Comparison of ENCODE assay signal across 20 mouse cellular contexts in genomic region chr1:173335903-173336302, GRCm38 (mm10). TPM values are rescaled to one million over a fixed set of nuclear protein-coding genes. Genes with fewer than 3 reads are reported as not detected.
DNase-seq lines count a peak whose midpoint lies in the region; ATAC-seq and TF ChIP-seq lines count a peak whose summit lies in the region.
"Had no signal": no experiment of that assay in that cellular context is flagged by ENCODE, and none has a peak within 500 bp of the region (broad histone marks: within the 10 kb centered on the region; RNA-seq: fewer than 3 reads in every experiment).

No protein-coding gene starts in this region.

- H3K9me3 ChIP-seq in hindbrain, embryonic 11.5 days (ENCODE audit: control insufficient read depth, low read length): no peaks in the 10 kb centered on the region
- no peaks in the 10 kb centered on the region for H3K9me3 ChIP-seq in hindbrain, embryonic 14.5 days (ENCODE audit: control insufficient read depth, low read length)
- no peaks in the 10 kb centered on the region for H3K9me3 ChIP-seq in neural tube, embryonic 11.5 days (ENCODE audit: control insufficient read depth, low read length)
- no peaks in the 10 kb centered on the region for H3K9me3 ChIP-seq in neural tube, embryonic 15.5 days (replicated peaks)
- H3K9me3 ChIP-seq in hindbrain, embryonic 13.5 days: no peaks in the 10 kb centered on the region
- H3K9me3 ChIP-seq in liver, postnatal 0 days (ENCODE audit: low read length): no peaks in the 10 kb centered on the region

- no peak for DNase-seq in hindbrain, embryonic 11.5 days (ENCODE audit: low spot score)
- DNase-seq in hindbrain, embryonic 14.5 days (ENCODE audit: low spot score): no peak
- DNase-seq in neural tube, embryonic 11.5 days (ENCODE audit: low spot score): no peak
- no peak for DNase-seq in liver, postnatal 0 days
- no peak for DNase-seq in gastrocnemius, postnatal 14 days
- no peak for DNase-seq in frontal cortex, postnatal 14 days (ENCODE audit: low spot score in 2 of 2)
- DNase-seq: heart, adult 18-20 months; heart, postnatal 14 days; kidney, postnatal 14 days; lung, embryonic 14.5 days; thymus, postnatal 36 days had no signal

- intact Hi-C loops in gastrocnemius, postnatal 14 days (cut with DNase I; ENCODE audit: low total_unique reads): loop anchor here (10.0 kb wide), 1 partner anchor 59 kb away; no protein-coding TSS in a partner anchor

- TF ChIP-seq CTCF in liver, postnatal 0 days (IDR thresholded peaks at IDR 0.05; ENCODE audit: low read depth): no peak

- 0 out of 2 replicates have a peak overlapping the region, but pooled peaks have one; percentile 4 for H3K9ac ChIP-seq in hindbrain, embryonic 11.5 days (ENCODE audit: low read depth, low read length)
- H3K9ac ChIP-seq in hindbrain, embryonic 14.5 days: no peak overlapping the region
- H3K9ac ChIP-seq in neural tube, embryonic 11.5 days (ENCODE audit: low read length): no peak overlapping the region
- H3K9ac ChIP-seq in neural tube, embryonic 15.5 days (replicated peaks): no peak overlapping the region
- no peak overlapping the region for H3K9ac ChIP-seq in hindbrain, embryonic 13.5 days
- no peak overlapping the region for H3K9ac ChIP-seq in liver, postnatal 0 days (replicated peaks)
- H3K9ac ChIP-seq: lung, embryonic 14.5 days had no signal

- H3K4me1 ChIP-seq in hindbrain, embryonic 11.5 days (replicated peaks; ENCODE audit: control insufficient read depth, insufficient read depth, low read length): peaks cover 3% of the 10 kb centered on the region; the same call in 1 of the 2 replicates
- H3K4me1 ChIP-seq in hindbrain, embryonic 14.5 days (replicated peaks; ENCODE audit: control insufficient read depth, insufficient read depth, low read length): no peaks in the 10 kb centered on the region; the same call in 1 of the 2 replicates
- 0 out of 2 replicates have a peak, but pooled peaks cover 2% of the 10 kb centered on the region for H3K4me1 ChIP-seq in neural tube, embryonic 11.5 days (ENCODE audit: control insufficient read depth, insufficient read depth, low read length)
- H3K4me1 ChIP-seq in neural tube, embryonic 15.5 days: no peaks in the 10 kb centered on the region; the same call in 1 of the 2 replicates
- peaks cover 8% of the 10 kb centered on the region for H3K4me1 ChIP-seq in hindbrain, embryonic 13.5 days (replicated peaks)
- H3K4me1 ChIP-seq in liver, postnatal 0 days (ENCODE audit: insufficient read depth): peaks cover 12% of the 10 kb centered on the region; the same call in 1 of the 2 replicates

- no peak overlapping the region for H3K4me3 ChIP-seq in hindbrain, embryonic 11.5 days (ENCODE audit: low read depth, low read length)
- H3K4me3 ChIP-seq in hindbrain, embryonic 14.5 days (replicated peaks; ENCODE audit: low read length): no peak overlapping the region
- H3K4me3 ChIP-seq in neural tube, embryonic 11.5 days (ENCODE audit: low read depth, low read length): no peak overlapping the region
- no peak overlapping the region for H3K4me3 ChIP-seq in neural tube, embryonic 15.5 days (replicated peaks)
- no peak overlapping the region for H3K4me3 ChIP-seq in hindbrain, embryonic 13.5 days
- no peak overlapping the region for H3K4me3 ChIP-seq in liver, postnatal 0 days (ENCODE audit: low read depth, low read length)

- no peak for ATAC-seq in hindbrain, embryonic 11.5 days (ENCODE audit: low FRiP score)
- no peak for ATAC-seq in hindbrain, embryonic 14.5 days (ENCODE audit: low FRiP score)
- peak; percentile 10; the same call in 1 of the 2 replicates for ATAC-seq in neural tube, embryonic 11.5 days (ENCODE audit: insufficient read depth, low FRiP score, low TSS enrichment)
- ATAC-seq in neural tube, embryonic 15.5 days (ENCODE audit: low FRiP score): no peak
- ATAC-seq in hindbrain, embryonic 13.5 days (ENCODE audit: low FRiP score): 0 out of 2 replicates have a peak, but pooled peaks have one; percentile 19
- ATAC-seq in liver, postnatal 0 days: no peak
- ATAC-seq: activated CD4-positive, CD25-positive, alpha-beta regulatory T cell, adult 4 months; intestine, postnatal 0 days had no signal

- no peak overlapping the region for H3K4me2 ChIP-seq in hindbrain, embryonic 11.5 days (replicated peaks; ENCODE audit: low read depth, low read length)
- H3K4me2 ChIP-seq in hindbrain, embryonic 14.5 days (replicated peaks): no peak overlapping the region
- no peak overlapping the region for H3K4me2 ChIP-seq in neural tube, embryonic 11.5 days (ENCODE audit: low read depth)
- no peak overlapping the region for H3K4me2 ChIP-seq in neural tube, embryonic 15.5 days
- H3K4me2 ChIP-seq in hindbrain, embryonic 13.5 days: no peak overlapping the region
- H3K4me2 ChIP-seq in liver, postnatal 0 days (ENCODE audit: low read depth, low read length): 0 out of 2 replicates have a peak overlapping the region, but pooled peaks have one; percentile 8
- H3K4me2 ChIP-seq: lung, embryonic 14.5 days had no signal

- H3K27ac ChIP-seq in hindbrain, embryonic 11.5 days (ENCODE audit: low read depth, low read length): no peak overlapping the region
- no peak overlapping the region for H3K27ac ChIP-seq in hindbrain, embryonic 14.5 days
- 0 out of 2 replicates have a peak overlapping the region, but pooled peaks have one; percentile 14 for H3K27ac ChIP-seq in neural tube, embryonic 11.5 days (ENCODE audit: low read depth, low read length)
- no peak overlapping the region for H3K27ac ChIP-seq in neural tube, embryonic 15.5 days (replicated peaks)
- H3K27ac ChIP-seq in hindbrain, embryonic 13.5 days: 0 out of 2 replicates have a peak overlapping the region, but pooled peaks have one; percentile 4
- H3K27ac ChIP-seq in liver, postnatal 0 days (ENCODE audit: low read depth): no peak overlapping the region

- WGBS in hindbrain, embryonic 11.5 days: 56% methylated on average over 11 of the region's 11 CpGs
- WGBS in hindbrain, embryonic 14.5 days: 38% methylated on average over 11 of the region's 11 CpGs
- WGBS in neural tube, embryonic 11.5 days: 66% methylated on average over 11 of the region's 11 CpGs
- 51% methylated on average over 11 of the region's 11 CpGs for WGBS in neural tube, embryonic 15.5 days
- WGBS in hindbrain, embryonic 13.5 days: 37% methylated on average over 11 of the region's 11 CpGs
- 73% methylated on average over 11 of the region's 11 CpGs for WGBS in liver, postnatal 0 days (ENCODE audit: insufficient replicate concordance)

- H3K27me3 ChIP-seq in hindbrain, embryonic 11.5 days (ENCODE audit: control insufficient read depth, insufficient read depth, low read length): no peaks in the 10 kb centered on the region
- no peaks in the 10 kb centered on the region for H3K27me3 ChIP-seq in hindbrain, embryonic 14.5 days (ENCODE audit: control insufficient read depth, insufficient read depth, low read length)
- H3K27me3 ChIP-seq in neural tube, embryonic 11.5 days (ENCODE audit: control insufficient read depth, insufficient read depth, low read length): no peaks in the 10 kb centered on the region
- H3K27me3 ChIP-seq in neural tube, embryonic 15.5 days (replicated peaks): no peaks in the 10 kb centered on the region
- no peaks in the 10 kb centered on the region for H3K27me3 ChIP-seq in hindbrain, embryonic 13.5 days
- H3K27me3 ChIP-seq in liver, postnatal 0 days (ENCODE audit: insufficient read depth, low read length): no peaks in the 10 kb centered on the region

- H3K36me3 ChIP-seq in hindbrain, embryonic 11.5 days (ENCODE audit: control insufficient read depth, insufficient read depth, low read length): no peaks in the 10 kb centered on the region
- peaks cover 51% of the 10 kb centered on the region for H3K36me3 ChIP-seq in hindbrain, embryonic 14.5 days (replicated peaks; ENCODE audit: control insufficient read depth, insufficient read depth)
- no peaks in the 10 kb centered on the region for H3K36me3 ChIP-seq in neural tube, embryonic 11.5 days (ENCODE audit: control insufficient read depth, insufficient read depth, low read length)
- H3K36me3 ChIP-seq in neural tube, embryonic 15.5 days: peaks cover 44% of the 10 kb centered on the region
- peaks cover 56% of the 10 kb centered on the region for H3K36me3 ChIP-seq in hindbrain, embryonic 13.5 days
- H3K36me3 ChIP-seq in liver, postnatal 0 days (replicated peaks; ENCODE audit: insufficient read depth, low read length): no peaks in the 10 kb centered on the region

- no peak for TF ChIP-seq EP300 in liver, postnatal 0 days (IDR thresholded peaks at IDR 0.05; ENCODE audit: low read depth)

RNA-seq across cellular contexts. Expression of gene Ackr1, which starts 2.4 kb away (rescaled TPM):
- polyA plus RNA-seq in hindbrain, embryonic 11.5 days (2014; fragmentation: Nextera tagmentation; extraction: Ambion mirVana): 5.6 and 6.4 TPM in 2 replicates
- 23.4 and 24.0 TPM in 2 replicates for polyA plus RNA-seq in hindbrain, embryonic 14.5 days (2014; fragmentation: Nextera tagmentation; extraction: Ambion mirVana)
- 6.1 and 7.4 TPM in 2 replicates for polyA plus RNA-seq in neural tube, embryonic 11.5 days (2014; fragmentation: Nextera tagmentation; extraction: Ambion mirVana)
- 17.7 and 18.2 TPM in 2 replicates for polyA plus RNA-seq in neural tube, embryonic 15.5 days (2015; fragmentation: Nextera tagmentation; extraction: Ambion mirVana)
- 15.1 and 16.8 TPM in 2 replicates for polyA plus RNA-seq in hindbrain, embryonic 13.5 days (2015; fragmentation: Nextera tagmentation; extraction: Ambion mirVana)
- 16.9 and 21.8 TPM in 2 replicates for polyA plus RNA-seq in liver, postnatal 0 days (2015; fragmentation: Nextera tagmentation; extraction: Ambion mirVana)
- 1 to 10 TPM; 5.1 to 7.9 TPM for total RNA-seq in gastrocnemius, postnatal 14 days (2021)
- polyA plus RNA-seq: activated CD4-positive, CD25-positive, alpha-beta regulatory T cell, adult 4 months had no signal

RNA-seq across cellular contexts. Expression of gene Aim2, which starts 14.8 kb away (rescaled TPM):
- 3.0 and 4.1 TPM in 2 replicates for polyA plus RNA-seq in hindbrain, embryonic 11.5 days (2014; fragmentation: Nextera tagmentation; extraction: Ambion mirVana)
- 1.3 and 1.4 TPM in 2 replicates for polyA plus RNA-seq in hindbrain, embryonic 14.5 days (2014; fragmentation: Nextera tagmentation; extraction: Ambion mirVana)
- polyA plus RNA-seq in neural tube, embryonic 11.5 days (2014; fragmentation: Nextera tagmentation; extraction: Ambion mirVana): 2.2 and 3.5 TPM in 2 replicates
- 2.2 and 3.2 TPM in 2 replicates for polyA plus RNA-seq in neural tube, embryonic 15.5 days (2015; fragmentation: Nextera tagmentation; extraction: Ambion mirVana)
- polyA plus RNA-seq in hindbrain, embryonic 13.5 days (2015; fragmentation: Nextera tagmentation; extraction: Ambion mirVana): 1.9 and 2.1 TPM in 2 replicates
- polyA plus RNA-seq in liver, postnatal 0 days (2015; fragmentation: Nextera tagmentation; extraction: Ambion mirVana): 4.6 and 4.7 TPM in 2 replicates
- under 1 TPM; 0.35 to 0.69 TPM for total RNA-seq in gastrocnemius, postnatal 14 days (2021)

RNA-seq across cellular contexts. Expression of gene Cadm3, which starts 31.6 kb away (rescaled TPM):
- 29.8 and 30.7 TPM in 2 replicates for polyA plus RNA-seq in hindbrain, embryonic 11.5 days (2014; fragmentation: Nextera tagmentation; extraction: Ambion mirVana)
- polyA plus RNA-seq in hindbrain, embryonic 14.5 days (2014; fragmentation: Nextera tagmentation; extraction: Ambion mirVana): 138 and 157 TPM in 2 replicates
- polyA plus RNA-seq in neural tube, embryonic 11.5 days (2014; fragmentation: Nextera tagmentation; extraction: Ambion mirVana): 40.1 and 42.4 TPM in 2 replicates
- 61.0 and 91.8 TPM in 2 replicates for polyA plus RNA-seq in neural tube, embryonic 15.5 days (2015; fragmentation: Nextera tagmentation; extraction: Ambion mirVana)
- polyA plus RNA-seq in hindbrain, embryonic 13.5 days (2015; fragmentation: Nextera tagmentation; extraction: Ambion mirVana): 50.0 and 52.9 TPM in 2 replicates
- 0.49 and 0.61 TPM in 2 replicates for polyA plus RNA-seq in liver, postnatal 0 days (2015; fragmentation: Nextera tagmentation; extraction: Ambion mirVana)
- total RNA-seq in gastrocnemius, postnatal 14 days (2021): 10 to 100 TPM; 15.4 to 21.4 TPM
- polyA plus RNA-seq: activated CD4-positive, CD25-positive, alpha-beta regulatory T cell, adult 4 months had no signal

RNA-seq across cellular contexts. Expression of gene Mptx2, which starts 58.3 kb away (rescaled TPM):
- polyA plus RNA-seq in hindbrain, embryonic 11.5 days (2014; fragmentation: Nextera tagmentation; extraction: Ambion mirVana): not detected in 2 replicates
- polyA plus RNA-seq in hindbrain, embryonic 14.5 days (2014; fragmentation: Nextera tagmentation; extraction: Ambion mirVana): not detected in 2 replicates
- not detected in 2 replicates for polyA plus RNA-seq in neural tube, embryonic 11.5 days (2014; fragmentation: Nextera tagmentation; extraction: Ambion mirVana)
- polyA plus RNA-seq in neural tube, embryonic 15.5 days (2015; fragmentation: Nextera tagmentation; extraction: Ambion mirVana): not detected in 2 replicates
- polyA plus RNA-seq in hindbrain, embryonic 13.5 days (2015; fragmentation: Nextera tagmentation; extraction: Ambion mirVana): not detected in 2 replicates
- polyA plus RNA-seq in liver, postnatal 0 days (2015; fragmentation: Nextera tagmentation; extraction: Ambion mirVana): not detected in 2 replicates
- not detected for total RNA-seq in gastrocnemius, postnatal 14 days (2021)
- total RNA-seq: adrenal gland, postnatal 4 days; heart, adult 18-20 months; heart, postnatal 14 days; layer of hippocampus, postnatal 10 days; left cerebral cortex, postnatal 36 days had no signal
- polyA plus RNA-seq: activated CD4-positive, CD25-positive, alpha-beta regulatory T cell, adult 4 months; embryonic facial prominence, embryonic 11.5 days; lung, embryonic 14.5 days; testis, adult 2 months had no signal

Comparison
In these comparisons a context has a peak if more than half of its experiments do, and no peak if none do; other contexts are left out.
1. ATAC-seq: peak in neural tube, embryonic 11.5 days (single experiment) and hindbrain, embryonic 13.5 days (single experiment); none in hindbrain, embryonic 11.5 days (single experiment), hindbrain, embryonic 14.5 days (single experiment), neural tube, embryonic 15.5 days (single experiment) and liver, postnatal 0 days (single experiment).
2. H3K27ac ChIP-seq: peak in neural tube, embryonic 11.5 days (single experiment) and hindbrain, embryonic 13.5 days (single experiment); none in hindbrain, embryonic 11.5 days (single experiment), hindbrain, embryonic 14.5 days (single experiment), neural tube, embryonic 15.5 days (single experiment) and liver, postnatal 0 days (single experiment).
3. RNA of gene Cadm3, which starts 31.6 kb away (polyA plus RNA-seq): 138 to 157 TPM in hindbrain, embryonic 14.5 days, 61.0 to 91.8 TPM in neural tube, embryonic 15.5 days, 50.0 to 52.9 TPM in hindbrain, embryonic 13.5 days, 40.1 to 42.4 TPM in neural tube, embryonic 11.5 days and 29.8 to 30.7 TPM in hindbrain, embryonic 11.5 days; 0.49 to 0.61 TPM in liver, postnatal 0 days; every median in the first group is over 10 times any median in the second.